Mouse (Mus musculus): ENCODE measurements around the gene 4930474N05Rik. TPM values are rescaled to one million over a fixed set of nuclear protein-coding genes. Genes with fewer than 3 reads are reported as not detected.

4930474N05Rik gene
- not detected for total RNA-seq (2023)

GRCm38 (mm10) chr14:36094617-36095016 lies at the start of gene 4930474N05Rik:
4930474N05Rik (plus strand) TSS chr14:36094917.

